In genomic region chr15:102623121-102623520, GRCm38 (mm10) we compare ENCODE assay signal across 14 mouse cellular contexts. TPM values are rescaled to one million over a fixed set of nuclear protein-coding genes. Genes with fewer than 3 reads are reported as not detected.
A peak's percentile ranks its signal among the peaks of the same experiment; 100 is the strongest.
DNase-seq lines count a peak whose midpoint lies in the region; ATAC-seq and TF ChIP-seq lines count a peak whose summit lies in the region.
"Had no signal": no experiment of that assay in that cellular context is flagged by ENCODE, and none has a peak within 500 bp of the region (broad histone marks: within the 10 kb centered on the region; RNA-seq: fewer than 3 reads in every experiment).

No protein-coding gene starts in this region.

- no peaks in the 10 kb centered on the region for H3K27me3 ChIP-seq in kidney, embryonic 14.5 days (ENCODE audit: control insufficient read depth, insufficient read depth, low read length)
- H3K27me3 ChIP-seq in C2C12 (ENCODE audit: control insufficient read depth, insufficient read depth, insufficient read length) = no peaks in the 10 kb centered on the region
- no peaks in the 10 kb centered on the region for H3K27me3 ChIP-seq in liver, embryonic 12.5 days (replicated peaks)
- H3K27me3 ChIP-seq: Patski had no signal

- peak overlapping the region; percentile 8; the same call in 1 of the 2 replicates for H3K4me3 ChIP-seq in kidney, embryonic 14.5 days (ENCODE audit: low read length)
- H3K4me3 ChIP-seq in C2C12 (ENCODE audit: insufficient read depth, poor library complexity, severe bottlenecking) = no peak overlapping the region
- no peak overlapping the region for H3K4me3 ChIP-seq in liver, embryonic 12.5 days

- H3K36me3 ChIP-seq in kidney, embryonic 14.5 days (ENCODE audit: control insufficient read depth, insufficient read depth, low read length) = no peaks in the 10 kb centered on the region
- H3K36me3 ChIP-seq in C2C12 (ENCODE audit: control insufficient read depth, insufficient read depth) = peaks cover 21% of the 10 kb centered on the region
- peaks cover 8% of the 10 kb centered on the region; the same call in 1 of the 2 replicates for H3K36me3 ChIP-seq in liver, embryonic 12.5 days

- no peak overlapping the region for H3K9ac ChIP-seq in kidney, embryonic 14.5 days (ENCODE audit: low read depth, low read length)
- H3K9ac ChIP-seq in liver, embryonic 12.5 days = 0 out of 2 replicates have a peak overlapping the region, but pooled peaks have one; percentile 22

- no peak for TF ChIP-seq CTCF in C2C12 (IDR thresholded peaks at IDR 0.05; ENCODE audit: control insufficient read depth, insufficient read depth, insufficient read length)

- peaks cover 60% of the 10 kb centered on the region for H3K79me3 ChIP-seq in C2C12 (ENCODE audit: low read depth)

- no peak overlapping the region for H3ac ChIP-seq in C2C12 (ENCODE audit: control insufficient read depth, insufficient read length, low read depth)

- peak overlapping the region; percentile 23; the same call in 1 of the 2 replicates for H3K4me2 ChIP-seq in kidney, embryonic 14.5 days (replicated peaks; ENCODE audit: low read depth, low read length)
- peak overlapping the region; percentile 52 for H3K4me2 ChIP-seq in liver, embryonic 12.5 days

- peaks cover 18% of the 10 kb centered on the region; the same call in 1 of the 2 replicates for H3K4me1 ChIP-seq in kidney, embryonic 14.5 days (ENCODE audit: control insufficient read depth, insufficient read depth, low read length)
- peaks cover 33% of the 10 kb centered on the region for H3K4me1 ChIP-seq in liver, embryonic 12.5 days

- H3K79me2 ChIP-seq in C2C12 (ENCODE audit: control insufficient read depth, insufficient read depth) = peaks cover 69% of the 10 kb centered on the region

- no peak for ATAC-seq in kidney, embryonic 14.5 days (ENCODE audit: low FRiP score, low TSS enrichment)
- no peak for ATAC-seq in liver, embryonic 12.5 days
- ATAC-seq: Patski had no signal

- no peak for DNase-seq in kidney, adult 8-10 months
- DNase-seq in adipocyte (ENCODE audit: low spot score) = peak; percentile 43
- DNase-seq in ovary, adult 18-20 months (ENCODE audit: low spot score) = no peak
- no peak for DNase-seq in gastrocnemius, postnatal 4 days (ENCODE audit: low spot score in 2 of 2)
- DNase-seq: gastrocnemius, postnatal 14 days; kidney, postnatal 25 days had no signal

- H3K9me3 ChIP-seq in kidney, embryonic 14.5 days (ENCODE audit: control insufficient read depth, low read length) = no peaks in the 10 kb centered on the region
- H3K9me3 ChIP-seq in liver, embryonic 12.5 days (replicated peaks) = no peaks in the 10 kb centered on the region

- no peak overlapping the region for H3K27ac ChIP-seq in kidney, embryonic 14.5 days (ENCODE audit: low read depth, low read length)
- no peak overlapping the region for H3K27ac ChIP-seq in liver, embryonic 12.5 days

- 81% methylated on average over 3 of the region's 3 CpGs for WGBS in kidney, embryonic 14.5 days
- 68% methylated on average over 3 of the region's 3 CpGs for WGBS in liver, embryonic 12.5 days (ENCODE audit: insufficient replicate concordance)

TF ChIP-seq in C2C12, 6 proteins besides CTCF, POLR2A, EP300 and RAD21:
- TF ChIP-seq USF1 (IDR thresholded peaks at IDR 0.05; ENCODE audit: low read depth) (no peak), CEBPB (IDR thresholded peaks at IDR 0.05; ENCODE audit: low read depth) (peak; percentile 86)

RNA-seq across cellular contexts. Expression of gene Gm28047, which starts 1.7 kb away (rescaled TPM):
- polyA plus RNA-seq in kidney, embryonic 14.5 days (2014; fragmentation: Nextera tagmentation; extraction: Ambion mirVana) = 0.79 TPM in 1 of 2 replicates, not detected in the other
- not detected for polyA plus RNA-seq in C2C12 (2012; fragmentation: generic; extraction: Trizol)
- polyA plus RNA-seq in liver, embryonic 12.5 days (2016; fragmentation: Nextera tagmentation; extraction: Ambion mirVana) = not detected in 2 replicates
- under 1 TPM in 1 of 2 experiments, not detected in 1; 0.70 TPM for total RNA-seq in gastrocnemius, postnatal 4 days (2021)
- polyA plus RNA-seq: brain, embryonic 14.5 days; limb, embryonic 11.5 days; neural tube, embryonic 14.5 days; Patski; small intestine, adult 2 months had no signal

RNA-seq across cellular contexts. Expression of gene Atf7, which starts 2.1 kb away (rescaled TPM):
- 30.5 and 36.8 TPM in 2 replicates for polyA plus RNA-seq in kidney, embryonic 14.5 days (2014; fragmentation: Nextera tagmentation; extraction: Ambion mirVana)
- polyA plus RNA-seq in C2C12 (2012; fragmentation: generic; extraction: Trizol) = 31.0 TPM
- polyA plus RNA-seq in liver, embryonic 12.5 days (2016; fragmentation: Nextera tagmentation; extraction: Ambion mirVana) = 11.5 and 14.3 TPM in 2 replicates
- 10 to 100 TPM; 85.3 to 97.2 TPM for total RNA-seq in gastrocnemius, postnatal 4 days (2021)

RNA-seq across cellular contexts. Expression of gene Atp5g2, which starts 49.0 kb away (rescaled TPM):
- polyA plus RNA-seq in kidney, embryonic 14.5 days (2014; fragmentation: Nextera tagmentation; extraction: Ambion mirVana) = 90.0 and 124 TPM in 2 replicates
- 933 TPM for polyA plus RNA-seq in C2C12 (2012; fragmentation: generic; extraction: Trizol)
- polyA plus RNA-seq in liver, embryonic 12.5 days (2016; fragmentation: Nextera tagmentation; extraction: Ambion mirVana) = 39.6 and 42.2 TPM in 2 replicates
- total RNA-seq in gastrocnemius, postnatal 4 days (2021) = 10 to 100 TPM; 19.0 to 29.5 TPM
